Mouse (Mus musculus): Measurements from ENCODE around the gene Pdzk1.

DNA sequence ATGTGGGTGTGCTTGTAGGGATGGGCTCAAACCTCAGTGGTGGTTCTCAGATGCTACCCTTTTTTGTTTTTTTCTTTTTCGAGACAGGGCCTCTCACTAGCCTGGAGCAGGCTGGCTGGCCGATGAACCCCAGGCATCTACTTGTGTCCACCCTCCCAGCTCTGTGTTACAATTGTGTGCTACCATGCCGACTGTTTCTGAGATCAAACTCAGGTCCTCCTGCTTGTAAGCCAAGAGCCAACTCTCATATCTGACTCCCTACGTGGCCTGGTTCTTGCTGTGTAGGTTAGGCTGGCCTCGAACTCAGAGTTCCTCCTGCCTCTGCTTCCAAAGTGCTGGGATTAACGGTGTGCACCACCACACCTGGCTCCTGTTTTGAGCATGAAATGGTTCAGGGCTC is 16.1 kb downstream of the Pdzk1 start:
- TF ChIP-seq CTCF (IDR thresholded peaks at IDR 0.05; ENCODE audit: insufficient read depth, low read depth, low read length): no peak
- TF ChIP-seq POLR2A (IDR thresholded peaks at IDR 0.05; ENCODE audit: insufficient read depth, low read depth, low read length): no peak
